Mouse (Mus musculus) midbrain, embryonic 12.5 days (tissue): Measurements from ENCODE around the gene Alox12b. TPM values are rescaled to one million over a fixed set of nuclear protein-coding genes. Genes with fewer than 3 reads are reported as not detected.

Experiments used
- ATAC-seq: fragments of 200-750 bp; cut with Nextera tagmentation; 2 replicates; pipeline ENCODE4 v1.8.0; 2017; ENCODE audit warnings: low read depth, moderate TSS enrichment, moderate library complexity; ENCODE audit not compliant: low FRiP score
- H3K27ac ChIP-seq: fragments of 300-500 bp; sonication (generic); replicated peaks from 2 replicates; pipeline ENCODE4 v1.5.1; 2016; ENCODE audit warnings: mild to moderate bottlenecking
- H3K27me3 ChIP-seq: fragments of 300-500 bp; sonication (generic); 2 replicates; pipeline ENCODE4 v1.6.1; 2016; ENCODE audit warnings: mild to moderate bottlenecking
- H3K36me3 ChIP-seq: fragments of 300-500 bp; sonication (generic); 2 replicates; pipeline ENCODE4 v1.6.1; 2016
- H3K4me1 ChIP-seq: fragments of 300-500 bp; sonication (generic); 2 replicates; pipeline ENCODE4 v1.6.1; 2016
- H3K4me2 ChIP-seq: fragments of 300-500 bp; sonication (generic); replicated peaks from 2 replicates; pipeline ENCODE4 v1.6.1; 2016; ENCODE audit warnings: mild to moderate bottlenecking, moderate library complexity
- H3K4me3 ChIP-seq: fragments of 300-500 bp; sonication (generic); 2 replicates; pipeline ENCODE4 v1.5.1; 2016; ENCODE audit warnings: mild to moderate bottlenecking
- H3K9ac ChIP-seq: fragments of 300-500 bp; sonication (generic); replicated peaks from 2 replicates; pipeline ENCODE4 v1.6.1; 2016; ENCODE audit warnings: mild to moderate bottlenecking, moderate library complexity
- H3K9me3 ChIP-seq: fragments of 300-500 bp; sonication (generic); 2 replicates; pipeline ENCODE4 v1.6.1; 2016; ENCODE audit warnings: mild to moderate bottlenecking
- WGBS: fragments of 180-500 bp; shearing (Covaris S2); methylation state at CpG from one replicate; pipeline ENCODE4 v1.1.7; 2016; 5-methylcytosine and 5-hydroxymethylcytosine counted together
- polyA plus RNA-seq: library from polyadenylated mRNA; unstranded; fragments of >200 nt; fragmentation: Nextera tagmentation; extraction: Ambion mirVana; gene quantifications from 2 replicates; pipeline ENCODE4 v1.2.1, GENCODE M21; 2016

The Alox12b gene
- 0.06 TPM in 1 of 2 replicates, not detected in the other for polyA plus RNA-seq

- 3% methylated on average over 18 of the region's 18 CpGs for WGBS
- Histone ChIP-seq H3K27me3 (peaks cover 50% of the 10 kb centered on the region), H3K9ac (peak within 1 kb of the TSS; percentile 41; the same call in 1 of the 2 replicates), H3K4me3 (peak within 1 kb of the TSS; percentile 22), H3K9me3 (no peaks in the 10 kb centered on the region), H3K27ac (no peak within 1 kb of the TSS), H3K4me1 (peaks cover 8% of the 10 kb centered on the region), H3K36me3 (no peaks in the 10 kb centered on the region), H3K4me2 (peak within 1 kb of the TSS; percentile 47)
- ATAC-seq = no peak
These were observed at the start of gene Alox12b for GRCm38 (mm10) chr11:69156800-69157199. TSS of gene Alox12b (plus strand) at chr11:69156989.

DNA sequence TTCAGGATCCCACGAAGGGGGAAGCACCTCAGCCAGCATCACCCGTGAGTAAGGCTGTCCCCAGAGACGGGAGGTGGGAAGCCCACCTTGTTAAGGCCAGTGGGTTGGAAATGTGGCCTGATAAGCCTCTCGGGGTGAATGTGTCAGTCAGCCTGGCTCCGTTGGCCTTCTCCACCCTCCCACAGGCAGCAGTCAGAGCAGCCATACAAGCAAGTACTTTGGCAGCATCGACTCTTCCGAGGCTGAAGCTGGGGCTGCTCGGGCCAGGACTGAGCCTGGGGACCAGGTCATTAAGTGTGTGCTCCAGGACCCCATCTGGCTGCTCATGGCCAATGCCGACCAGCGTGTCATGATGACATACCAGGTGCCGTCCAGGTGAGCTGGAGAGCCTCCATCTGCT, 49.1 kb upstream of the Alox12b start:
- ATAC-seq = no peak
- WGBS = 93% methylated on average over 11 of the region's 11 CpGs
- H3K9me3 ChIP-seq = no peaks in the 10 kb centered on the region
- H3K4me2 ChIP-seq = no peak overlapping the region
- no peak overlapping the region for H3K27ac ChIP-seq
- peaks cover 15% of the 10 kb centered on the region for H3K27me3 ChIP-seq
- peaks cover 5% of the 10 kb centered on the region; the same call in 1 of the 2 replicates for H3K4me1 ChIP-seq
- H3K36me3 ChIP-seq = peaks cover 68% of the 10 kb centered on the region
- no peak overlapping the region for H3K9ac ChIP-seq
- H3K4me3 ChIP-seq = no peak overlapping the region

- Histone ChIP-seq H3K27ac (no peak overlapping the region), H3K4me2 (no peak overlapping the region), H3K4me3 (no peak overlapping the region), H3K9ac (no peak overlapping the region), H3K27me3 (peaks cover 18% of the 10 kb centered on the region), H3K4me1 (peaks cover 5% of the 10 kb centered on the region; the same call in 1 of the 2 replicates), H3K36me3 (peaks cover 63% of the 10 kb centered on the region), H3K9me3 (no peaks in the 10 kb centered on the region)
- ATAC-seq = no peak
- WGBS = 93% methylated on average over 9 of the region's 9 CpGs
These were observed 48.6 kb upstream of the Alox12b start for GRCm38 (mm10) chr11:69108223-69108622.

DNA sequence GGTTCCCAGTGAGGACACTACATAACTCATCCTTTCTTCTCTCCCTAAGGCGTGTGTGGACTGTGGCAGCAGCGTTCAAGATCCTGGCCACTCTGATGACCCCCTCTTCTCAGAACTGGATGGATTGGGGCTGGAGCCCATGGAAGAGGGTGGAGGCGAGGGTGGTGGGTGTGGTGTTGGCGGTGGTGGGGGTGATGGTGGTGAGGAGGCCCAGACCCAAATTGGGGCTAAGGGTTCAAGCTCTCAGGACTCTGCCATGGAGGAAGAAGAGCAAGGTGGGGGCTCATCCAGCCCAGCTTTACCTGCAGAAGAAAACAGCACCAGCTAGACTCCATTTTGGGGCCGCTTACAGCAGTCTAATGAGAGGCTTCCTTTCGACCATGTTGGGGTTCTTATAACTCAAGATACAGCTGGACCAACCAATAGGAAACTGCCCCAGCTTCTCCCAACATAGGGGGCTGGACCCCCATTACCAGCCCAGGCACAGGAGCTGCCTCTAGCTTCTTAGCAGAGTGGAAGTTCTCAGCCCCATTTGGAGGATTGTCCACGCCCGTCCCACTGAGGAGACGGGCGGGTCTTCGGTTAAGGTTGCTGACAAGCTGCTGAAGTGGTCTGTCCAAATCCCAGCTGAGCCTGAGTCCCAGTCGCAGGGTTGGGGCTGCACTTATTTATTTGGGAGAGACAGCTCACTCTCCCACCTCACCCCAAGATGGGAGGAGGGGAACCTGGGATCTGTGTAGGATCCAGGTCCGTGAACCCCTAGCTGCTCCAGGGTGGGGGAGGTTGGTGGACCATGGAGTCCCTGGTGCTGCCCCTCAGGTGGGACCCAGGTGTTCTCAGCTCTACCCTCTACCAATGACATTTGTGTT, 47.5 kb upstream of the Alox12b start:
- 87% methylated on average over 13 of the region's 13 CpGs for WGBS
- ATAC-seq = no peak
- H3K9ac ChIP-seq = no peak overlapping the region
- no peak overlapping the region for H3K4me2 ChIP-seq
- peaks cover 52% of the 10 kb centered on the region for H3K36me3 ChIP-seq
- peaks cover 5% of the 10 kb centered on the region; the same call in 1 of the 2 replicates for H3K4me1 ChIP-seq
- H3K4me3 ChIP-seq = 0 out of 2 replicates have a peak overlapping the region, but pooled peaks have one; percentile 2
- no peak overlapping the region for H3K27ac ChIP-seq
- H3K27me3 ChIP-seq = peaks cover 25% of the 10 kb centered on the region
- no peaks in the 10 kb centered on the region for H3K9me3 ChIP-seq

DNA sequence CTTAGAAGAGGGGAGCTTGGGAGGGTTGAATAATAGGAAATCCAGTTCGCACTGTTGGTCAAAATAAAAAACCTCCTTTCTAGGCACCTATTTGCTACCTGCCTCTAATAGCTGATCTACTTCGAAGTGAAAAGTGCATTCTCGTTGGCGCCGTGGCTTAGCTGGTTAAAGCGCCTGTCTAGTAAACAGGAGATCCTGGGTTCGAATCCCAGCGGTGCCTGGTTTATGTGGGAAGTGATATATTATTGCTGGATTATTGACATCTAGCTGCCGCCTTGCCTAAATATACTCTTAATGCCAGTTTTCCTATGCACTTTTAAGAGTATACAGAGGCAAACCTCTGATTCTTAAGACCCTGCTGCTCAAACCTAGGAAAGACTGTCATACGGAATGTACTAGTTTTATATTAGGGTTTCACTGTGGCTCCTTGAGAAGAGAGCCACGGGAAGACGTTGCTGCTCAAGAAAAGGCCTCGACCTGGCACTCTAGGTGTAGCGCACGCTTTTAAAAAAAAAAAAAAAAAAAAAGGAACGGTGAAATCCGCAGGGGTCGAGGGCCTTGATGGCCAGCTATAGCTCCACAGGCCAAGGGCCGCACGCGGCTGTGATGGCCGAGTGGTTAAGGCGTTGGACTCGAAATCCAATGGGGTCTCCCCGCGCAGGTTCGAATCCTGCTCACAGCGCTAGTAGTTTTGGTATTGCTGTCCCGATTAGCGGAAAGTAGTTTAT, 46.3 kb upstream of the Alox12b start:
- H3K27ac ChIP-seq = no peak overlapping the region
- 1% methylated on average over 30 of the region's 30 CpGs for WGBS
- peaks cover 36% of the 10 kb centered on the region for H3K27me3 ChIP-seq
- H3K36me3 ChIP-seq = peaks cover 41% of the 10 kb centered on the region
- H3K9ac ChIP-seq = peak overlapping the region; percentile 28; the same call in 1 of the 2 replicates
- peak overlapping the region; percentile 52 for H3K4me2 ChIP-seq
- peak overlapping the region; percentile 52 for H3K4me3 ChIP-seq
- ATAC-seq = peak; percentile 38; the same call in 1 of the 2 replicates
- no peaks in the 10 kb centered on the region for H3K9me3 ChIP-seq
- H3K4me1 ChIP-seq = peaks cover 5% of the 10 kb centered on the region; the same call in 1 of the 2 replicates

- peaks cover 5% of the 10 kb centered on the region; the same call in 1 of the 2 replicates for H3K4me1 ChIP-seq
- peak overlapping the region; percentile 52 for H3K4me2 ChIP-seq
- H3K36me3 ChIP-seq = peaks cover 34% of the 10 kb centered on the region
- no peak overlapping the region for H3K27ac ChIP-seq
- peak overlapping the region; percentile 52 for H3K4me3 ChIP-seq
- no peak overlapping the region; the same call in 1 of the 2 replicates for H3K9ac ChIP-seq
- H3K27me3 ChIP-seq = peaks cover 40% of the 10 kb centered on the region
- 6% methylated on average over 21 of the region's 21 CpGs for WGBS
- ATAC-seq = no peak
- H3K9me3 ChIP-seq = no peaks in the 10 kb centered on the region
These were observed 45.6 kb upstream of the Alox12b start for GRCm38 (mm10) chr11:69111051-69111810.

GRCm38 (mm10) chr11:69111865-69112264, 44.9 kb upstream of the Alox12b start:
- Histone ChIP-seq H3K9ac (no peak overlapping the region), H3K4me1 (peaks cover 6% of the 10 kb centered on the region), H3K27me3 (peaks cover 45% of the 10 kb centered on the region), H3K27ac (no peak overlapping the region), H3K9me3 (no peaks in the 10 kb centered on the region), H3K4me2 (peak overlapping the region; percentile 52; the same call in 1 of the 2 replicates), H3K4me3 (no peak overlapping the region), H3K36me3 (peaks cover 27% of the 10 kb centered on the region)
- whole genome bisulfite sequencing = 68% methylated on average over 4 of the region's 4 CpGs
- ATAC-seq = no peak

DNA sequence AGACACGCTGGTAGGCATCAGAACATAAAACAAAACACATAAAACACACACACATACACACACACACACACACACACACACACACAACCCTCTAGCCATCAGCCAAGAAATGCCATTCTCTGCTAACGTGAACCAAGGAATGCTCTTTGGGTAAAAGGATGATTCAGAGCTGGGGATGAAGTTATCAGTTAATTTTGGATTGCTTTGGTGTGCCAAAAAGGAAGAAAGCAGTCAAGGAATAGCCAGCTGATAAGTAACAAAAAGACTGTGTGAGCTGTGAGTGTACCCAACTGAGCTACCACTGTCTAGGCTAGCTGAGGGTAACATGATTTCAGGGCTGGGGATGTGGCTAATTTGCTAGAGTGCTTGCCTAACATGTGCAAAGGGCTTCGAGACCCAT, 42.8 kb upstream of the Alox12b start:
- peaks cover 6% of the 10 kb centered on the region for H3K36me3 ChIP-seq
- H3K9me3 ChIP-seq = no peaks in the 10 kb centered on the region
- H3K9ac ChIP-seq = no peak overlapping the region
- H3K4me3 ChIP-seq = no peak overlapping the region
- H3K4me1 ChIP-seq = peaks cover 19% of the 10 kb centered on the region
- no peak overlapping the region for H3K4me2 ChIP-seq
- no peak overlapping the region for H3K27ac ChIP-seq
- no peak for ATAC-seq
- 80% methylated on average over 3 of the region's 3 CpGs for WGBS
- H3K27me3 ChIP-seq = peaks cover 49% of the 10 kb centered on the region

DNA sequence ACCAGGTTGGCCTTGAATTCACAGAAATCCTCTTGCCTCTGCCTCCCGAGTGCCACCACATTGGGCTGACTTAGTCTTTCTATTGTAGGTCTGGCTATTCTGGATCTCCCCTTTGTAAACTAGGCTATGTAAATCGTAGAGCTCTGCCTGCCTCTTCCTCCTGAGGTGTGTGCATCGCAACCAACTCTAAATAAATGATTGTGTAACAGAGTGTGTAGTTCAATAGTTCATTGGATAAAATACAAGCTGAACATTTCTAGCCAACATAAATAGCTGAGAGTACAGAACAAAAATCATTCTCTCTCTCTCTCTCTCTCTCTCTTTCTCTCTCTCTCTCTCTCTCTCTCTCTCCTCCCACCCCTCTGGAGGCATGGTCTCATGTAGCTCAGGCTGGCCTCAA, 42.2 kb upstream of the Alox12b start:
- Histone ChIP-seq H3K27ac (no peak overlapping the region), H3K4me1 (peaks cover 25% of the 10 kb centered on the region), H3K27me3 (peaks cover 55% of the 10 kb centered on the region), H3K9ac (no peak overlapping the region), H3K36me3 (no peaks in the 10 kb centered on the region), H3K4me2 (no peak overlapping the region), H3K9me3 (no peaks in the 10 kb centered on the region), H3K4me3 (no peak overlapping the region)
- 75% methylated on average over 3 of the region's 3 CpGs for WGBS
- ATAC-seq = no peak

- Histone ChIP-seq H3K9me3 (no peaks in the 10 kb centered on the region), H3K27me3 (peaks cover 70% of the 10 kb centered on the region), H3K27ac (no peak overlapping the region), H3K9ac (no peak overlapping the region), H3K4me1 (peaks cover 40% of the 10 kb centered on the region), H3K4me2 (peak overlapping the region; percentile 70), H3K4me3 (peak overlapping the region; percentile 55; the same call in 1 of the 2 replicates), H3K36me3 (no peaks in the 10 kb centered on the region)
- 66% methylated on average over 5 of the region's 5 CpGs for WGBS
- no peak for ATAC-seq
These were observed 39.9 kb upstream of the Alox12b start for GRCm38 (mm10) chr11:69116843-69117242.
